Mouse (Mus musculus): ENCODE results near the gene C130050O18Rik. TPM values are rescaled to one million over a fixed set of nuclear protein-coding genes. Genes with fewer than 3 reads are reported as not detected.
"Not testable (repeated sequence)": the region's sequence is repeated elsewhere in the genome, so short reads cannot be mapped to it uniquely, and the experiment has no call there.

The C130050O18Rik gene
- polyA plus RNA-seq, 3 experiments from 2014 or later, result not detected

- ATAC-seq, result no peak
Observed at GRCm38 (mm10) chr5:139380385-139381248, 24.5 kb upstream of the C130050O18Rik start.

- peak; percentile 77 for ATAC-seq
Observed at GRCm38 (mm10) chr5:139381586-139382513, 23.2 kb upstream of the C130050O18Rik start.

- ATAC-seq, result peak; percentile 69
Observed at GRCm38 (mm10) chr5:139382760-139383159, 22.3 kb upstream of the C130050O18Rik start.

- ATAC-seq, result no peak
Observed at GRCm38 (mm10) chr5:139383234-139383633, 21.8 kb upstream of the C130050O18Rik start.

GRCm38 (mm10) chr5:139384531-139384930 lies 20.5 kb upstream of the C130050O18Rik start:
- no peak for ATAC-seq

GRCm38 (mm10) chr5:139386047-139386446 lies 19.0 kb upstream of the C130050O18Rik start:
- ATAC-seq, result no peak

- ATAC-seq, result no peak
Observed at GRCm38 (mm10) chr5:139387329-139388194, 17.5 kb upstream of the C130050O18Rik start.

- no peak for ATAC-seq
Observed at GRCm38 (mm10) chr5:139388195-139388570, 16.9 kb upstream of the C130050O18Rik start.

- peak; percentile 23 for ATAC-seq
Observed at GRCm38 (mm10) chr5:139388694-139389675, 16.1 kb upstream of the C130050O18Rik start.

- ATAC-seq, result no peak
Observed at GRCm38 (mm10) chr5:139389676-139390061, 15.4 kb upstream of the C130050O18Rik start.

- ATAC-seq, result not testable (repeated sequence)
Observed at GRCm38 (mm10) chr5:139390324-139391119, 14.6 kb upstream of the C130050O18Rik start.

GRCm38 (mm10) chr5:139391309-139391990 lies 13.6 kb upstream of the C130050O18Rik start:
- ATAC-seq, result no peak

GRCm38 (mm10) chr5:139392219-139393196 lies 12.6 kb upstream of the C130050O18Rik start:
- ATAC-seq, result no peak

- no peak for ATAC-seq
Observed at GRCm38 (mm10) chr5:139393197-139393588, 11.9 kb upstream of the C130050O18Rik start.

GRCm38 (mm10) chr5:139394399-139394798 lies 10.7 kb upstream of the C130050O18Rik start:
- ATAC-seq, result no peak

GRCm38 (mm10) chr5:139395528-139395927 lies 9.6 kb upstream of the C130050O18Rik start:
- no peak for ATAC-seq

GRCm38 (mm10) chr5:139397359-139397916 lies 7.6 kb upstream of the C130050O18Rik start:
- ATAC-seq, result no peak

Measured in inflammation-experienced regulatory T-cells, adult 6 months (primary cell).